Mouse (Mus musculus) testis, adult 2 months (tissue): ENCODE results near the gene Eif2ak2.

Experiments used
- CTCF ChIP-seq: fragments of 200-500 bp; IDR thresholded peaks from 2 replicates; pipeline ENCODE4 v1.5.1; 2012; ENCODE audit warnings: low read depth, mild to moderate bottlenecking, inconsistent platforms, low read length, moderate library complexity; ENCODE audit not compliant: control insufficient read depth, insufficient read depth, insufficient replicate concordance
- POLR2A ChIP-seq: fragments of 200-500 bp; IDR thresholded peaks from 2 replicates; pipeline ENCODE4 v1.6.1; 2012; ENCODE audit warnings: low read depth, mild to moderate bottlenecking, inconsistent platforms, low read length, moderate library complexity; ENCODE audit not compliant: control insufficient read depth

- TF ChIP-seq CTCF (no peak), POLR2A (no peak)
These were observed 24.5 kb upstream of the Eif2ak2 start, which contains the start of gene Sult6b1 for GRCm38 (mm10) chr17:78906892-78907291.
